Mouse (Mus musculus) 416B (cell line): Measurements from ENCODE around the gene Auts2.

ENCODE experiments used
- DNase-seq: peaks from one replicate; pipeline ENCODE4 v3.0.0; 2011; ENCODE audit warnings: low read depth

Gene Auts2

DNA sequence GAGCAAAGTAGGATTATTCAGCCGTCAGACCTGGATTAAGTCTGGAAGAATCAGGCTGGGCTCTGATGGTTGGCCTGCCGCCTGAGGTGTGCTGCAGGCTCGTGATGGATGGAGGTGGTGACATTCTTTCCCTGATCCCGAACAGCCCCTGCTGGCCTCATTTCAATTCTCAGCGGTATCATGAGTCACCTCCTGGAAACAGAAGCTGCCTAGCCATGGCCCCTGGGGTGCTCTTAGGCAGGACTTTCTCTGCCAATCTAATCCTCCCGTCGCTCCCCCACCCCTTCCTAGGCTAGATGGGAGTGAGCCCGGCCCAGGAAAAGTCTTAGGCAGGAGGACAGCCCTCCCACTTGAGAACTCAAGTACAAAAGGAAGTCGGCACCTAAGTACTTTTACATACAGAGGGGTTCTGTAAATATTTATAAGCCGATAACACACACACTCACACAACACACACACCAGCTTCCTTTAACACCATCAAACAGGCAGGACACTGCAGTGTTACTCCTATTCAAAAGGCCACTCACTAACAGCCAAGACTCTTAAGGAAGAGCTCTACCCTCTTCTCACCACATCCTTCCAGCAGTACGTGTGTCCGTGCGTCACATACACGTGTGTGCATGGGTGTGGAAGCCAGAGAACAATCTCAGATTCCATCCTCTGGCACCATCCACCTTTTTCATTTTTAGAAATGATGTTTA is 1027.3 kb downstream of the Auts2 start:
- no peak for DNase-seq

DNA sequence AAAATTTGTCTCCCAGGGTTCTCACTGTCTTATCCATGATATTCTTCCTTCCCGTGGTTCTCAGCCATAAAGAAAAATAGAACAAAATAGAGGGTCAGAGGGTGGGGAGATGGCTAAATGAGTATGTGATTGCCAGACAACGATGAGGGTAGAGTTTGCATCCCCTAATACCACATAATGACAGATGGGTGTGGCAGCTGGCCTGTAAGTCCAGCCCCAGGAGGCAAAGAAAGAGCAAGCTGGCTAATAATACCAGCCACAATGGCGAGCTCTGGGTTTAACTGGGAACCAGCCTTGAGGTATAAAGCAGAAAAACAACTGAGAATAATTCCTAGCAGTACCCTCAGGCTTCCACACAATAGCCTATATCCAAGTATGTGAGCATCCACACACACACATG is 1029.4 kb downstream of the Auts2 start:
- no peak for DNase-seq

DNA sequence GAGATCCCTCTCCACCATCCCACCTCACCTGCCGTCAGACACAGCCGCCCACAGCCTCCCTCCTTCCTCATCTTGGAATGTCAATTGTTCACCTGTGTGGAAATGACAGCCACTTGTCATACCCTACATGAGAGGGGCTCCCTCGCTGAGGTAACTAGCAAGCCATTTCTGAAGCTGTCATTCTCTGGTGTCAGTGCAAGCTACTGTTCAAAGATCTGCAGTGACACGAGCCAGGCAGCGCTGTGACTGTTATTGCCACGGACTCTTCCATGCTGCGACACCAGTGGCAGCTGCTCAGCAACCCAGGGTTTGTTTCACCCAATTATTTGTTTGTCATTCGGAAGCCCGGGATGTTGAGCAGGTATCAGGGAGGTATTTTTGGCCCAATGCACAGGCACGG is 1030.5 kb downstream of the Auts2 start:
- no peak for DNase-seq

DNA sequence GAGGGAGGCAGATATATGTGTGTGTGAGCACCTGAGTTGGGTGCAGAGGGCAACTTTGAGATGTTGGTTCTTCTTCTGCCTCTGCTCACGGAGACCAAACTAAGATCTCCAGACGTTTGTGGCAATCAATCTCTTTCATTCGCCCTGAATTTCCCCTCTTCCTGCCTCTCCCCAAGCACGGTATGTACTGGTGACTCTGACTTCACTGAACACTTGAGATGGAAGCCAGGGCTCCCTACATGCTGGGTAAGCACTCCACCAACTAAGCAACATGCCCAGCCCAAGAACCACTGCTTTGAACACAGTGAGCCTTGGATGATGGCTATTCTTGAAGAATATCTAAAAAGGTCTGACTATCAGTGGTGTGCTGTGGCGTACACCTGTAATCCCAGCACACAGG is 1032.5 kb downstream of the Auts2 start:
- no peak for DNase-seq

DNA sequence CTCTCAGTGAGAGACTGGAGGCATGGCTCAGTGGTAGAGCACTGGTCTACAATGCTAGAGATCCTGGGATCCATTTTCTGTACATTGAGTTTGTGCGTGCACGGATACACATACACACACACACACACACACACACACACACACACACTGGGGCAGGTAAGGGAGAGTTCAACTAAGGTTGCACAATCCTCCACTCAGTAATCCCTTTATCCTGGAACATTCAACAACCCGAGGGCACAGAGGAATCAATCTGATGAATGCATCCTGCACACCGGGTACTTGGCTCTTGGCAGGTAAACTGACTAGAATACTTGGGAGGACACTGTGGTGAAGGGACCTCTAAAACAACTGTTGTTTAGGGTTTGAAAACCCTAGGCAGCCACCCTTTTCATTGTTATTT is 1033.8 kb downstream of the Auts2 start:
- DNase-seq = no peak

DNA sequence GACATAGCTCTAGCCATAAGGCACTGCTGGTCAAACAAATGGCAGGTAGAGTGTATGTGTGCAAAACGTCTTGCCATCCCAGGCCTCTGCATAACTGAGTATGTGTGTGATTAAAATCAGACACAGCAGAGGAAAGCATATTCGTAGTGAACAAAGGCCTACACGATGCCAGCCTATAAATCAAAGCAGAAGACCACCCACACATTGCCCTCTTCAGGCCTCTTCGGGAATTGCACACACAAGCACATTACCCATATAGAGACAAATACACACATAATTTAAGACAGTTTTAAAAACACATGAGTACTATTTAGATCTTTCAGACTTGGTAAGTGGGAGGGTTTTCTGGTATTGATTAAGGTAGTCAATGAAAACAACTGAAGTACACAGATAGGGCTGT is 1044.3 kb downstream of the Auts2 start:
- no peak for DNase-seq

DNA sequence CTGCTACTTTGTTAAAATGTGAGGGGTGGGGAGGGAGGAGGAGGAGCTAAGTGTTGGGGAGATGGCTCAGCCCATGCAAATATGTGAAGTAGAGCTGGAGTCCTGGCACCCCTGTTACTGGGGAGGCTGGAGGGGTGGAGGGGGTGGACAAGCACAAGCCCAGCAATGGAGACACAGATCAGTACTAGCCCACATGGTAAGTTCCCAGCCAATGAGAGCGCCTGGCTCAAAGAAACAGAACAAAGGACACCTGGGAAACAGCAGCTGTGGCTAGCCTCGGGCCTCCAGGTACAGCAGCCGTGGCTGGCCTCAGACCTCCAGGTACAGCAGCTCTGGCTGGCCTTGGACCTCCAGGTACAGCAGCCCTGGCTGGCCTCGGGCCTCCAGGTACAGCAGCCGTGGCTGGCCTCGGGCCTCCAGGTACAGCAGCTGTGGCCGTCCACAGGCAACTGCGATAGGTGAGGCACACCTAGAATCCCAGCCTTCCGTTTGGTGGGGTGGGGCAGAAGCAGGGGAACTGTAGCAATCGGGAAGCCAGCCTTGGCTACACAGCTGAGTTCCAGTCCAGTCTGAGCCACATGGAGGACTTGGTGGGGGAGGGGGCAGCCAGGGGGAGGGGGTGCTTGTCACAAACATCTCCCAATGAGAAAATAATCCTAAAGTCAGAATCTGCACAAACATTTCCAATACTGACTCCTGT is 1046.5 kb downstream of the Auts2 start:
- no peak for DNase-seq

DNA sequence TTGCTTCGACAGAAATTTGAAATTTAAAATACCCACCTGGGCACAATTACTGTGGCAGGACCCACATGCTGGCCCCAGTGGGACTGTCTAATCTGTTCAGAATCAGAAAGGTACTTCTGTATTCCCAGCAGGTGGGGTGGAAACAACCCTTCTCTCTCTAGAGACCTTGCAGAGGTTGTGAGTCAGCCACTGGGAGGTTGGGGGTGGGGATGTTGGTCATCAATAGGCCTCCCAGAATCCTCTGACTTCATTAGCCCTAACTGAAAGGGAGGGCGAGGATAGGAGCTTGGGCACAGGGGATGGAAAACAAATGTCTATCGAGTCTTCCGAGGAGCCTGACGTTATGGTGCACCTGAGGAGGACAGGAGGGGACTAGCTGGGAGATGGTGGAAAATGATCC is 1048.6 kb downstream of the Auts2 start:
- no peak for DNase-seq

DNA sequence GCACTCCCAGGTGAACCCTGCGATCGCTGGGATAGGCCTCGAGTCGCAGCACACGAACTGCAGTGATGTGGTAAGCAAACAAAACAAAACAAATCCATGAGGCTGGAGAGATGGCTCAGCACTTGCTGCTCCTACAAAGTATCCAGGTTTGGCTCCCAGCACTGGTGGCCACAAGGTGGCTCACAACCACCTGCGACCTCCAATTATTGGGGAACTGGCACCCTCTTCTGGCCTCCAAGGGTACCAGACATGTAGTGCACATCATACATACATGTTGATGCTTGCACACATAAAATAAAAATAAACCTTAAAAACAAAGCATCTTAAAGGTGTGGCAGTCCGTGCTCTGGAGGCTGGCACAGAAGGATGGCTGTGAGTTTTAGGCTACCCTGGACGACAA is 1050.6 kb downstream of the Auts2 start:
- no peak for DNase-seq

DNA sequence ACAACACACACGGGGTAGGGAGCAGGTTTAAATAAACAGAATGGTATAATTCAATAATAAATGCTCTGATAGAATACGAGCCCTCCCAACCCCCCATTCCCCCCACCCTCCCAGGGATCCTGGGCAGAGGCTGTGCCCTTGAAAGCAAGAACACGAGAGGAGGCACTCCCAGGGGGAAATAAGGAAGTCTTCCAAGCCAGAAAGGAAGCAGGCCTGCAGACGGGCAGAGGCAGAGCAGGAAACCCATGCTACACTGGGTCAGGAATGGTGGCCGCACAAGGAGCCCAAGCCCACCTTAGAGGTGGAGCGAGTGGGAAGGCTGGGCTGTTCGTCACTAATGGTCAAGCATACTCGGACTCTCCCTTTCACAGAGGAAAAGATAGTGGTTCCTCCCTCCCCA is 1051.3 kb downstream of the Auts2 start:
- DNase-seq = no peak

DNA sequence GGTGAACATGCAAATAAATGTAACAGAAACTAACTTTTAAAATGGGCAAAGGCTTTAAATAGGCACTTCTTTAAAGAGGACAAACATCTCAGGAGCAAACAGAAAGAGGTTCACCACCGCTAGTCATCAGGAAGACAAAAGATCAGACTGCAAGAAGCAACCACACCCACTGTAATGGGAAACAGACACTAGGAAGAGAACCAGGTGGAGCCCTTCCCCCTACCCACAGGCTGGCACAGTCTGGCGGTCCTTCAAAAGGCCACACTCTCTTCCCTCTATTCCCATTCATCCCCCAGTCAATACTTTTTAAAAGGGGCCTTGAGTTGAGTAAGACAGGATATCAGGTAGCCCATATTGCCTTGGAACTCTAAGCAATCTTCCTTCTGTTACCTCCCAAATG is 1052.3 kb downstream of the Auts2 start:
- no peak for DNase-seq

DNA sequence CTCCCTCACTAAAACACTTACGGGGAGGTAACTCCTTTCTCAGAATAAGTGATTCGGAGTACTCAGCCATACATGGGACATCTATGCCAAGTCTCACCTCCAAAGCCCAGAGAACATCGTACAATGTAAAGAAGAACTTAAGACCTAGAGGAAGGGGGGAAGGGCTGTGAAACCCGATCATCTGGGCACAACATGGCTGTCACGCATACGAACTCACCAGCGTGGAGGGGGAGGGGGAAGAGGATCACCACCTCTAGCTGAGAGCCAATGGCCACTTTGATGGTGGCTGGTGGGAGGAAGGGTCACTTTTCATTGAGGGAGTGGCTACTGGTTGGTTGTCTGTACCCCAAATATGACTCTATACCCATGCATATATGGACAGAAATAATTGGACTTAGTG is 1053.3 kb downstream of the Auts2 start:
- DNase-seq = no peak

DNA sequence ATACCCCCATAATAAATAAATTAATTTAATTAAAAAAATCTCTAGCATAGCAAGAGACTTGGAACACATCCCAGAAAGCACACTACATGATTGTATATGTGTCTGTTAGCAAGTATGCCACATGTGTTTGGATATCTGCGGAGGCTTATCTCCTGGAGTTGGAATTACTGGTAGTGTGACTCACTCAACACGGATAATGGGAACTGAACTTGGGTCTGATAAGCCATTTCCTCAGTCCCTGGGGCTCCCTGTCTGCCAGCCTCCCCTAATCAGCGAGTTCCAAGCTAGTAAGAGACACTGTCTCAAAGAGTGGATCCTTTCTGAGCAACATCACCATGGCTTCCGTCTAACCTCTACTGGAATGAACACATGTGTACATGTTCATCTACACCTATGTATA is 1056.6 kb downstream of the Auts2 start:
- no peak for DNase-seq

DNA sequence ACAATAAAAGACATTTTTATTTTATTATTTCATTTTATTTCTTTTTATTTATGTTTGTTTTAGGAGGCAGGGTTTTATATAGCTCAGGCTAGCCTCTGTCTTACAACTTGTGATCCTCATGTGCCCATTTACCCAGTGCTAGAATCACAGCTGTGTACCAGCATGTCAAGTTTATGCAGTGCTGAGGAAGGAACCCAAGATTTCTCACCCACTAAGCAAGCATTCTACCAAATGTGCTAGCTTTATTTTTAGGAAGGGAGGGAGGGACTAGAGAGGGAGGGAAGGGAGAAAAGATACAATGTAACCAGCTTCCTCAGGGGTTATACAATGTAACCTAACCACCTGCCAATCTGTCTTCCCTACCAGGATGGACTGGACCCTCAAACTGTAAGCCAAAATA is 1067.9 kb downstream of the Auts2 start:
- DNase-seq = no peak

DNA sequence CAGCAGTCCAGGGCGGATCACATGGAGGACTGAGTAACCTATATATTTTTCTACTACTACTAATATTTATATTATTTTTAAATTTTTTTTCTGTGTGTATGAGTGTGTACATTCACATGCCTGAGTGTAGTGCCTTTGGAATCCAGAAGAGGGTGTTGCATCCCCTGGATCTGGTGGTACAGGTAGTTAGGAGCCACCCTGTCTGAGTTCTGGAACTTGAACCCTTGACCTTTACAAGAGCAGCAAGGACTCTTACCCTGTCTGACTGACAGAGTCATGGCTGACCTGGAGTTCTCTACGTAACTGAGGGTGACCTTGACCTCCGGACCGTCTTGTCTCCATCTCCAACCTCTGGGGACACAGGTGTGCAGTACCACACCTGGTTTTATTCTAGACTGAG is 1074.5 kb downstream of the Auts2 start:
- no peak for DNase-seq

DNA sequence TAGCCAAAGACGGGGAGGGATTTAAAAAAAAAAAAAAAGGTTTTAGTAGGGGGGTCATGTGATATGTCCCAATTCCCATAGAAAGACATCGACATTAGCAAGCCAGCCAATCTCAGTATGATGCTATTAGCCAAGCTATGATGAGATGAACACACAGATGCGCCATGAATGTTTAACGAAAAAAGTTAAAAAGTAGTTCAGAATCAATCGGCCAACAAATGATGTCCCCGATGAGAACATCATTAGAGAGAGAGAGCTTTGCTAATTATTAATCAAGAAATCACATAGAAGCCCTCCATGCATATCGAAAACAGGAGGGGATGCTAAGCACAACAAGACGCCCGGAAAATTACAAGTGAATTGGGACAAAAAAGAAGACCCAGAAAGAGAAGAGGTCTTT is 1077.0 kb downstream of the Auts2 start:
- no peak for DNase-seq

DNA sequence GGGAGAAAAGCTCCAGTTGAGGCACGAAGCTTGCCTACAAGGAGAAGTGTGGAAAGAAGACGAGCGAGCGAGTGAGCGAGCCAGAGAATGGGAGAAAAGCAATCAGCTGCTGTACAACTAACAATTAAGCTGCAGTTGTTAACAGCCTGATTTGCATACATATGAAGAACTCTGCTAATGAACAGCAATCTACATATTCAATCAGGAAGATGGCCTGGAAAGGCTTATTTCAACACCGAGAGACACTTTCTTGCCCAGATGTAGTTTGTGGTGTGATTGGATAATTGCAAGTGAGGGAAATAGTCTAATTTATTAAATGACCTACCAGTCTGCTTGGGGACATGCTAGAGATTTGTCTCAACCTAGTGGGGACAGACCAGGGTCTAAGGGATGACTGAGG is 1079.7 kb downstream of the Auts2 start:
- DNase-seq = no peak

DNA sequence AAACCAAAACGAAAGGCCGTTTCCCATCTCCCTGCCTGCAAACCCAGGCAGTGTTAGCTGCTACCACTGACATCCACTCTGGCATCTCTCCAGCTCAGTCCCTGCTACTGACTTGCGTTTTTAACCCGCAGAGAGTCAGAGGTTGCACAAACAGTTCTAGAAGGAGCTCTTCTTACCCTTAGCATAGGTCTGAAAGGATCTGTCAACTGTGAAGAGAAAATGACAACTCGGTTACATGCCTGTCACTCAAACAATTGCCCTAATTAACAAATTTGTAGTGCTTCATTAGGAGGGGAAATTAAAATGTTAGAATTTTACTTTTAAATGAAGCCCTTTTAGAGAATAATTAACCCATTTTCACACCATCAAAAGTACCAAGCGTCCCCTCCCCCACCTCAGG is 1083.2 kb downstream of the Auts2 start:
- DNase-seq = no peak

DNA sequence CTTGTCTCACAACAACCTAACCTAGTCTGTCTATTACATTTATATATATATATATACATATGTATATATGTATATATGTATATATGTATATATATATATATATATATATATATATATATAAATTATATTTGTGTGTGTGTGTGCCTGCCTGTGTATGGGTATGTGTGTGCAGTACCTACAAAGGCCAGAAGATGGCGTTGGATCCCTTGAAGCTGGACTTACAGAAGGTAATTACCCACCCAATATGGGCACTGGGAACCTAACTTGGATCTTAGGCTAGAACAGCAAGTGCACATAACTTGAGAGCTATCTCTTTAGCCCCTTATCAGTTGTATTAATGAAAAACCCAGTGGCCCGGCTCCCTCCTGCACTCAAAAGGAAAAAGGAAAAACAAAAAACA is 1083.6 kb downstream of the Auts2 start:
- no peak for DNase-seq

DNA sequence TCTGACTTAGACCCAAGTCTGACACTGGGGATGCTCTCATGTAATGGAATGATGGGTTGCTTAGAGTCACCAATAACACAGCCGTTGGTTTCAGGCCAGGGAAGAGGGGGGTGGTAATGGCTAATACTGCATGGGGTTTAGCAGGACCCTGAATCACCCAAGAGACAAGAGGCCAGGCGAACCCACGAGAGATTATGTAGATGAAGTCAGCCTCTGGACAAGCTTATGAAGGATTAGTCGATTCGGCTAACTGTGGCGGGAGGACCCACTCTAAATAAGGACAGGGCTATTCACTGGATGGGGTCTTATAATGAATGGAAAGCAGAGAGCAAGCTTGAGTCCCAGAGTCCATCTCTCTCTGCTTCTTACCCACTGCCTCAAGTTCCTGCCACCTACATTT is 1084.4 kb downstream of the Auts2 start:
- no peak for DNase-seq

DNA sequence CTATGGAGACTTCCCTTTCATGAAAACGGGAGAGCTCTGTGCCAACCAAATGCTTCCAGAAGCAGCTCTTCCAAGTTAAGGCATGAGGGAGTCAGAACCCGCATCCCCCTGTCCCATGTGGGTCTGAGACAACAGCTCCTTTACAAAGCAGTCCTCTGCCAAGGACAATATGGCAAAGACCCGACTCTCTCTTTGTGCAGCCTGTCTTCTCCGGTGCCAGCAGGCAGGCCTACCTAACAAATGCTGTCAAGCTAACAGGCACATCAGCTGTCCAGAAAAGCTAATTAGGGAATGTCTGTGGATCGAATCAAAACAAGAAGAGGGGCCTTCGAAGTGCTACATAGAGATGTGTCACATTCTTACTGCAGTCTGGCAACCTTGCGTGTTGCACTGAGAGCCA is 1085.1 kb downstream of the Auts2 start:
- no peak for DNase-seq

DNA sequence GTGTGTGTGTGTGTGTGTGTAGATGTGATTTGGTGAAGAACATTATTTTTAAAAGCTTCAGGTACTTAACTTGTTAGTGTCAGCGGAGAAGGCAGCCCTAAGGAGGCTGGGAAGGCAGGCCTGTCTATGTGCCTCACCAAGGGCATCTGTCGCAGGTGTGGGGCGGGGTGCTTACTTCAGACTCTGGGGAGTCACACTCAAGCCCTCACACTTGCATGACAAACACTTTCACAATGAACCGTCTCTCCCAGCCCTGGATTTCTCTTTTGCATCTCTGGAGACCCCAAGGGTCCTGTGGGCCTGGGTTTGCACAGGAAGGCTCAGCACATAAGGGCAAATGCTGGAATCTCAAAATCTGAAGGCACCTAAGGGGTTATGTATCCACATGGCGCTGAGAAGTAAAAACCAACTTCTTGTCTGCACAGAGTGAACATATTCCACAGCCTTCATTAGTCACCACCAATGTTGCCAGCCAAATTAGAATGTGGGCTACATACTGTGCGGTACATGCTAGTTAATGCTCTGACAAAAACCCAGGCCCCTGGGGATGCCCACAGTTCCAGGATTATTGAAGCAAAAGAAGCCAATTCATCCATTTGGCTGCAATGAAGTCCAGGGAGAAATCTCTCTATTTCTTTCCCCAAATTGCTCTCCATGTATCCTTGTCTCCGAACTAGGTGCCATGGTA is 1093.8 kb downstream of the Auts2 start:
- no peak for DNase-seq

DNA sequence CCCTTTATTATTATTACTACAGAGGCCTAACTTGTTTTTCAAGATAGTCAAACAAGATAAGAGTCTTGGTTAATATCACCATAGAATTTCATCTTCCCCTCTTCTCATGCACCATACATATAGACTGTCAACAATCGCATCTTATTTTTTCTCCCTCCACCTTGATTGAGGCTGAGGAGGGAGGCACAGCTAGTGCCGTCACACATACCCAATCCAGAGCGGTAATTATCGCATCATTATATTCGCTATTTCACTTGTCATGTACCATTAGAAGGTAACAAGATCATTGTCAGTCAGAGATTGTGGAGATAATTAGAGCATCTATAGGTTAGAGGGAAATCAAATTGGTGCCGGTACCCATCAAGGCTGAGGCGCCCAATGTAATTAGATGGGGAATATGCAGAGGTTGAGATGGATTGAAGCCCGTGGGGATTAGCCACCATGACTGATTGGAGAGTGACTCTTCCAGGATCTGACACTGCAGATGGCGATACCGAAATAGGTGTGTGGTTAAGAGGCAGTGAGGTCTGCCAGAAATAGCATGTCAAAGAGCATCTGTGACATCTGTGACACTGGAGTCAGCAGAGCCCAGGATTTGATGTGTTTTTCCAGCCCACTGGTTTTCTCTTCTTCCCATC is 1107.8 kb downstream of the Auts2 start:
- DNase-seq = no peak
